Mouse (Mus musculus) layer of hippocampus, adult 9-10 months (tissue): ENCODE measurements around the gene Dgkh.
A peak's percentile ranks its signal among the peaks of the same experiment; 100 is the strongest.

Experiments used
- DNase-seq: peaks from one replicate; pipeline ENCODE4 v3.0.0; 2022; ENCODE audit warnings: low spot score

Gene Dgkh

GRCm38 (mm10) chr14:78536281-78537165 is 196.1 kb downstream of the Dgkh start, which contains the start of gene Akap11:
Gene Akap11 (minus strand): TSS chr14:78536808.
- peak; percentile 83 for DNase-seq

- no peak for DNase-seq
Observed at GRCm38 (mm10) chr14:78535366-78535765, 197.2 kb downstream of the Dgkh start.

GRCm38 (mm10) chr14:78534651-78535050 is 197.9 kb downstream of the Dgkh start:
- DNase-seq, result no peak

GRCm38 (mm10) chr14:78533701-78534100 is 198.9 kb downstream of the Dgkh start:
- DNase-seq, result no peak

- DNase-seq, result no peak
Observed at GRCm38 (mm10) chr14:78532345-78532744, 200.2 kb downstream of the Dgkh start.

GRCm38 (mm10) chr14:78530256-78530655 is 202.3 kb downstream of the Dgkh start:
- no peak for DNase-seq

- DNase-seq, result no peak
Observed at GRCm38 (mm10) chr14:78528461-78529425, 203.8 kb downstream of the Dgkh start.

- DNase-seq, result no peak
Observed at GRCm38 (mm10) chr14:78526907-78527306, 205.7 kb downstream of the Dgkh start.

GRCm38 (mm10) chr14:78526475-78526874 is 206.1 kb downstream of the Dgkh start:
- no peak for DNase-seq

GRCm38 (mm10) chr14:78525611-78526457 is 206.7 kb downstream of the Dgkh start:
- DNase-seq, result no peak

GRCm38 (mm10) chr14:78525059-78525458 is 207.5 kb downstream of the Dgkh start:
- DNase-seq, result no peak

- DNase-seq, result no peak
Observed at GRCm38 (mm10) chr14:78510713-78511112, 221.9 kb downstream of the Dgkh start.

GRCm38 (mm10) chr14:78509791-78510190 is 222.8 kb downstream of the Dgkh start:
- DNase-seq, result no peak
